Mouse (Mus musculus) forebrain, embryonic 14.5 days (tissue): ENCODE results near the gene Nfia. TPM values are rescaled to one million over a fixed set of nuclear protein-coding genes. Genes with fewer than 3 reads are reported as not detected.

ENCODE experiments used
- ATAC-seq: fragments of 200-750 bp; cut with Nextera tagmentation; 2 replicates; pipeline ENCODE4 v1.8.0; 2017; ENCODE audit warnings: mild to moderate bottlenecking, moderate library complexity
- DNase-seq: peaks from one replicate; pipeline ENCODE4 v3.0.0-alpha.2; 2015; ENCODE audit warnings: low spot score
- H3K27ac ChIP-seq: fragments of 300-500 bp; sonication (generic); 2 replicates; pipeline ENCODE4 v1.5.1; 2014; ENCODE audit warnings: low read depth, mild to moderate bottlenecking, control low read depth, low read length, moderate library complexity
- H3K27me3 ChIP-seq: fragments of 300-500 bp; sonication (generic); replicated peaks from 2 replicates; pipeline ENCODE4 v1.6.1; 2014; ENCODE audit warnings: low read length, control low read depth, mixed read lengths; ENCODE audit not compliant: control insufficient read depth, insufficient read depth
- H3K36me3 ChIP-seq: fragments of 300-500 bp; sonication (generic); 2 replicates; pipeline ENCODE4 v1.6.1; 2014; ENCODE audit warnings: low read length, control low read depth; ENCODE audit not compliant: control insufficient read depth, insufficient read depth
- H3K4me1 ChIP-seq: fragments of 300-500 bp; sonication (generic); 2 replicates; pipeline ENCODE4 v1.6.1; 2014; ENCODE audit warnings: antibody characterized with exemption, low read length, control low read depth; ENCODE audit not compliant: control insufficient read depth, insufficient read depth
- H3K4me2 ChIP-seq: fragments of 300-500 bp; sonication (generic); 2 replicates; pipeline ENCODE4 v1.6.1; 2014; ENCODE audit warnings: mild to moderate bottlenecking, control low read depth, low read length
- H3K4me3 ChIP-seq: fragments of 300-500 bp; sonication (generic); 2 replicates; pipeline ENCODE4 v1.5.1; 2014; ENCODE audit warnings: low read depth, low read length, control low read depth
- H3K9ac ChIP-seq: fragments of 300-500 bp; sonication (generic); 2 replicates; pipeline ENCODE4 v1.6.1; 2014; ENCODE audit warnings: mild to moderate bottlenecking, low read length, control low read depth, moderate library complexity
- H3K9me3 ChIP-seq: fragments of 300-500 bp; sonication (generic); replicated peaks from 2 replicates; pipeline ENCODE4 v1.6.1; 2016; ENCODE audit warnings: low read length, control low read depth, mixed read lengths; ENCODE audit not compliant: control insufficient read depth
- WGBS: fragments of 180-500 bp; shearing (Covaris S2); extraction: QIAGEN DNeasy Blood & Tissue Kit; methylation state at CpG from one replicate; pipeline ENCODE4 v1.1.7; 2014; 5-methylcytosine and 5-hydroxymethylcytosine counted together
- polyA plus RNA-seq: library from polyadenylated mRNA; unstranded; fragments of >200 nt; fragmentation: Nextera tagmentation; extraction: Ambion mirVana; gene quantifications from 2 replicates; pipeline ENCODE4 v1.2.1, GENCODE M21; 2014

Nfia gene
- polyA plus RNA-seq, 1 experiment from 2014 or later, result 71.5 TPM

DNA sequence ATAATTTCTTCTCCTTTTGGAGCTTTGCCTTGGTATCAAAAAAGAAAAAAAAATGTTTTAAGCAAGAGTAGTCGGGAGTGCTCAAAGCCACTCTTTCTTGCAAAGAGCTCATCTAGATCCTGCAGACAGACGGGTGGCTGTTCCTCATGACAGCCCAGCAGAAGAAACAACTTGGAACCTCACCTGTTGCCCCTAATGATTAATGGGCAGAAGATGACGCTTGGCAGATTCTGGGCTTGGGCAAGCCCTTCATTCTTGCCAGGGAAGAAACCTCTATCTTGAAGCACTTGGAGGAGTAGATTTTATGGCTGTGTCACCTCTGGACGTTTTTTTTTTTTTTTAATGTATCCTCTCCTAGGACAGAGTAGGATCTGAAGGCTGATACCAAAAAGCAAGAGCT, 285.2 kb downstream of the Nfia start:
- no peaks in the 10 kb centered on the region for H3K4me1 ChIP-seq
- H3K9me3 ChIP-seq, result no peaks in the 10 kb centered on the region
- no peak overlapping the region for H3K4me3 ChIP-seq
- H3K27me3 ChIP-seq, result no peaks in the 10 kb centered on the region
- H3K27ac ChIP-seq, result no peak overlapping the region
- ATAC-seq, result no peak
- no peak overlapping the region for H3K9ac ChIP-seq
- DNase-seq, result no peak
- H3K36me3 ChIP-seq, result peaks cover 5% of the 10 kb centered on the region; the same call in 1 of the 2 replicates
- WGBS, result 82% methylated on average over 4 of the region's 4 CpGs
- no peak overlapping the region for H3K4me2 ChIP-seq

DNA sequence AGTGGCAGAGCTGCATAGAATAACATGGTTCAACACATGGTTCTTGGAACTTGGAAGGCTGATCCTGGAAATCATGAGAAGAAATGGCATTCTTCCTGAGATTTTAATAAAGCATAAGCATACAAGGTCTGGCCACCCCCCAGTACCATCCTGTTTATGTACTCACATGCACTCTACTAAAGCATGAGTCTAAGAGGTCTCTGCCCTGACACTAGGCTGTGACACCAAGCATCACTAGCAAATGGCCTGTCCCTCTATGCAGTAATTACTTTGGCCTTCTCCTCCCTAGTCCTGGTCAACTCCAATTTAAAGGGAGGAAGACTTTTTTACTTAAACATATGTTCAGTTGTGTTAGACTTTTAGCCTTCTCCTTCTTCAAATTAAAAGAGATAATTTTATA, 285.6 kb downstream of the Nfia start:
- DNase-seq (no peak), ATAC-seq (no peak)

DNA sequence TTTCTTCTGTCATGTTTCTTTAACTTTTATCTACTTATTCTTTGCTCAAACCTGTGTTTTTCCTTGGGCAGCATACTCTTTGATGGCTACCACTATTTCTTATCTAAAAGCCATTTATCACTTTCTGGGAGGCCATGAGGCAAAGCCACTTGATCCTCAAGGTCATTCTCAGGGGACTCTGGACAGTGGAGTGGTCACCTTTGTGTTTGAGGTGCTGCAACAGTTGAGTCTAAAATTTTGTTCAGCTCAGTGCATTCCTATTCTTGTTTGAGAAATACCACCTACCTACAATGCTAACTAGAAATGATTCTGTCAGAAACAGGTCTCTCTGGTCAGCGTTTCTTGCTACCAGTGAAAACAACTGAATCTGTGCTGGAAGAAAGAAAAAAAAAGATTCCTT, 288.1 kb downstream of the Nfia start:
- peaks cover 22% of the 10 kb centered on the region for H3K36me3 ChIP-seq
- no peak overlapping the region for H3K4me3 ChIP-seq
- H3K9ac ChIP-seq, result no peak overlapping the region
- H3K27me3 ChIP-seq, result no peaks in the 10 kb centered on the region
- no peak overlapping the region for H3K27ac ChIP-seq
- H3K9me3 ChIP-seq, result no peaks in the 10 kb centered on the region
- DNase-seq (no peak), ATAC-seq (no peak)
- 45% methylated on average over 1 of the region's 1 CpGs for WGBS
- no peaks in the 10 kb centered on the region for H3K4me1 ChIP-seq
- H3K4me2 ChIP-seq, result no peak overlapping the region

More for the DNA sequence above, 285.6 kb downstream of the Nfia start:
- Histone ChIP-seq H3K4me2 (no peak overlapping the region), H3K4me3 (no peak overlapping the region), H3K27me3 (no peaks in the 10 kb centered on the region), H3K4me1 (no peaks in the 10 kb centered on the region), H3K9me3 (no peaks in the 10 kb centered on the region), H3K9ac (no peak overlapping the region), H3K36me3 (peaks cover 8% of the 10 kb centered on the region; the same call in 1 of the 2 replicates), H3K27ac (no peak overlapping the region)

DNA sequence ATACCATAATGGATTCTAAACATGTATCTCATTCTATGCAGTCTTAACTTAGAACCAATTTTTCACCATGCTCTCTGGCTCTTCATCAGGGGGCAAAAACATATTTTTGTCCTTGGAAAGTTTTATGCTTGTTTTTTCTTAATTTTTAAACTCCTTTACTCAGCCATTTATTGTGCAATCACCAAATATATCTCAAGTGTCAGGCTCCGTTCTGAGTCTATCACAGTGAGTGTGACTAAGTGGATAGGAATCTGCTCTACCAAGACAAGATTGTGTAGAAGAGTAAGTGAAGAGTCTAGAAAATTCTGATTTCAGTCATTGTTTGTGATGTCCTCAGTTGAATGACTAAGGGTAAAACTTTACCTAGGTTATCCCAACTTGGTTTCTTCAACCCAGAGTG, 288.6 kb downstream of the Nfia start:
- no peaks in the 10 kb centered on the region for H3K4me1 ChIP-seq
- H3K4me2 ChIP-seq, result no peak overlapping the region
- H3K36me3 ChIP-seq, result peaks cover 24% of the 10 kb centered on the region
- no peaks in the 10 kb centered on the region for H3K9me3 ChIP-seq
- H3K9ac ChIP-seq, result no peak overlapping the region
- no peak for DNase-seq
- H3K4me3 ChIP-seq, result no peak overlapping the region
- no peak for ATAC-seq
- no peak overlapping the region for H3K27ac ChIP-seq
- no peaks in the 10 kb centered on the region for H3K27me3 ChIP-seq
- WGBS, result 95% methylated on average over 1 of the region's 1 CpGs

DNA sequence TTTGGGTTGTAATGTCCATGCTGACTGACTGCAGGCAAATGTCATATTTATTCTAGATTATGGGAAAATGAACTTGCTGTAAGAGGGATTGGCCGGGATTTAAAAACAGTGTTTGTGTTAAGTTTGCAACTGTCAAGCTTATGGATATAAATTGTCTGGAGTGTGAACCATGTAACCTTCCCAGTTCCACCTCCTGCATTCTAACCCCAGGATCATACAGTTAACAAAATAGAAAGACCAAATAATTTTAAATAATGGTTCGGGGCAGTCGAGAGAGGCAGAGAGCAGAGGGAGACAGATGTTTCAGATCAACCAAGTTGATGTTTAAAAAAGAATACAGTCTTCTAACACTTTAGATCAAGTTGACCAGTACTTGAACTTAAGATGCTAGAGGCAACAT, 290.7 kb downstream of the Nfia start:
- Histone ChIP-seq H3K27ac (no peak overlapping the region), H3K36me3 (peaks cover 32% of the 10 kb centered on the region), H3K27me3 (no peaks in the 10 kb centered on the region), H3K4me2 (no peak overlapping the region), H3K4me1 (no peaks in the 10 kb centered on the region), H3K4me3 (no peak overlapping the region), H3K9ac (no peak overlapping the region), H3K9me3 (no peaks in the 10 kb centered on the region)
- ATAC-seq, result no peak
- no peak for DNase-seq
- 94% methylated on average over 3 of the region's 3 CpGs for WGBS

DNA sequence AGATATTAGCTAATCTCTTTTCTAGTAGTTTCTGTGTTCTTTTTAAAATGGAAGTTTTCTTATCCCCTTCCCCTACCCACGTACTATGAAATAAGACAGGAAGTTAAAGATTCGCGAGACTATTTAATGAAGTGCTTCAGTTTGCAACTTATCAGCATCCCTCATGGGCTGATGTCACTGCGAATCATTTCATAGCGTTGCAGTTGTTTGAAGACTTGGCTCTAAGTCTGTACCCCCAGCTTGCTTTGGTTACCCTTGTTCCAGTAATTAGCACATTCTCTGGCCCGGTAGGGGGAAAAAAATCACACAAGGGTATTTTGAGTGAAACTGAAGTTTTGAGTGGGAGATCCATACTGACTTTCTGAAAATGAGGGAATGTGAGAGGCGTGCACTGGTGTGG, 303.6 kb downstream of the Nfia start:
- 87% methylated on average over 7 of the region's 7 CpGs for WGBS
- Histone ChIP-seq H3K27me3 (no peaks in the 10 kb centered on the region), H3K4me3 (no peak overlapping the region), H3K9me3 (no peaks in the 10 kb centered on the region), H3K4me2 (no peak overlapping the region), H3K9ac (no peak overlapping the region), H3K27ac (no peak overlapping the region), H3K36me3 (peaks cover 7% of the 10 kb centered on the region; the same call in 1 of the 2 replicates), H3K4me1 (no peaks in the 10 kb centered on the region)
- ATAC-seq (no peak), DNase-seq (no peak)

DNA sequence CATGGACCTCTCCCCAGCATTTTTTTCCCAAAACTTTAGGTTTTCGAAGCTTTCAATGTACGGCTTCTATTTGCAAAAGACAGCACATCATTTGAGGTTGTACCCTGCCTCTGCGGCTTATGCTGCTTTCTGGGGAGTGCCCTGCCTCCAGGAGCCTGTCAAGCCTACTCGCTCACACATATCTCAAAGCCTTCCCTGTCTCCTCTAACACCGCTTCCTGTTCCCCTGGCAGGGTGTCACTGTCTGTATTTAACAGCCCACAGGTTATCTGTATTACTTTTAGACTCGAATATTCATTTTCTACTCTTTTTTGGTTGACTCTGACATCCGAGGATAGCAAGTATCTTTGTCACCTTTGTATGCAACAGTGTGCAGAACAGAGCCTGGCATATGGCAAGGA, 304.1 kb downstream of the Nfia start:
- 94% methylated on average over 7 of the region's 7 CpGs for WGBS

DNA sequence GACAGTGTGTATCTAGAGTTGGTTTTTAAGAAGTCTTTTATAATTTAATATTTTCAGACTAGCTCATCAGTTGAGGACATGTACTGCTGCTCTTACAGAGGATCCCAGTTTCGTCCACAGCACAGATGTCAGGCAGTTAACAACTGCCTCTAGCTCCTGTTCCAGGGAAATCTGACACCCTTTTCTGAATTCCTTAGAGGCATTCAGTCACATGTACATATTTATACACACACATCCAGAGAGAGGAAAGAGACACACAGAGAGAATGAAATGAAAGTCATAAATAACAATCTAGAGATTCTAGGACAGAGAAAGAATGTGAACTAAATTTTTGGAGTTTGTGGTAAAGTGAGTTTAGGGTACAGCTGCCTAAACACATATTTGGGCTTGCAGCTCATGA, 308.1 kb downstream of the Nfia start:
- no peak overlapping the region for H3K4me2 ChIP-seq

More for the DNA sequence above, 304.1 kb downstream of the Nfia start:
- Histone ChIP-seq H3K27ac (no peak overlapping the region), H3K4me3 (no peak overlapping the region), H3K9ac (no peak overlapping the region), H3K36me3 (peaks cover 9% of the 10 kb centered on the region; the same call in 1 of the 2 replicates), H3K27me3 (no peaks in the 10 kb centered on the region), H3K4me2 (no peak overlapping the region), H3K9me3 (no peaks in the 10 kb centered on the region), H3K4me1 (no peaks in the 10 kb centered on the region)
- no peak for DNase-seq
- no peak for ATAC-seq

DNA sequence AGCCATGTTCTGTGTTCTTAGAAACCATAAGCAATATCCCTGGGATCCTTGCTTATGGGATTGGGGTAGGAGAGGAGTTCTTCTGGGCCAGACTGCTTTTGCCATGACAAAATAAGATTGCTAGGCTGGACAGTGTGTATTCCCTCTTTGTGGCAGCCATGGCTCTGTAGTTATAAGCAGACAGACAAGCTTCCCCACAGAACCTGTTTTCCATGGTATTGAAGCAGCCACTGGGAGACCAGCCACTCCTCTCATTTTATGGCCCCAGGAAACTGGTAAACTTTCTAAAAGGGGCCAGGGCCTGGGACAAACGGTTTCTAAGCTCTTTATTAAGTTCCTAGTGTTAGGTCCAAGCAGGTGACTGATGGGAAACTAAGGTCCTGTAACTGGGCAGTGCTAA, 309.4 kb downstream of the Nfia start:
- peaks cover 25% of the 10 kb centered on the region for H3K36me3 ChIP-seq
- whole genome bisulfite sequencing, result 44% methylated on average over 1 of the region's 1 CpGs
- ATAC-seq, result no peak
- H3K27me3 ChIP-seq, result no peaks in the 10 kb centered on the region
- H3K4me3 ChIP-seq, result no peak overlapping the region
- H3K9ac ChIP-seq, result no peak overlapping the region
- H3K27ac ChIP-seq, result no peak overlapping the region
- no peaks in the 10 kb centered on the region for H3K4me1 ChIP-seq
- H3K4me2 ChIP-seq, result no peak overlapping the region
- DNase-seq, result no peak
- H3K9me3 ChIP-seq, result no peaks in the 10 kb centered on the region

More for the DNA sequence above, 308.1 kb downstream of the Nfia start:
- H3K9ac ChIP-seq, result no peak overlapping the region
- no peak for ATAC-seq
- 49% methylated on average over 1 of the region's 1 CpGs for WGBS
- peaks cover 26% of the 10 kb centered on the region for H3K36me3 ChIP-seq
- no peak for DNase-seq
- H3K27me3 ChIP-seq, result no peaks in the 10 kb centered on the region
- no peaks in the 10 kb centered on the region for H3K4me1 ChIP-seq
- H3K27ac ChIP-seq, result no peak overlapping the region
- no peaks in the 10 kb centered on the region for H3K9me3 ChIP-seq
- no peak overlapping the region for H3K4me3 ChIP-seq
